Mouse (Mus musculus) midbrain, embryonic 10.5 days (tissue): ENCODE data around the gene Gm32742. TPM values are rescaled to one million over a fixed set of nuclear protein-coding genes. Genes with fewer than 3 reads are reported as not detected.

Experiments used
- DNase-seq: peaks from one replicate; pipeline ENCODE4 v3.0.0-alpha.2; 2017; ENCODE audit warnings: low spot score
- H3K27ac ChIP-seq: fragments of 300-500 bp; sonication (generic); replicated peaks from 2 replicates; pipeline ENCODE4 v1.5.1; 2016; ENCODE audit warnings: mild to moderate bottlenecking
- H3K27me3 ChIP-seq: fragments of 300-500 bp; sonication (generic); 2 replicates; pipeline ENCODE4 v1.6.1; 2016; ENCODE audit warnings: low read depth, mild to moderate bottlenecking; ENCODE audit not compliant: poor library complexity, severe bottlenecking
- H3K36me3 ChIP-seq: fragments of 300-500 bp; sonication (generic); 2 replicates; pipeline ENCODE4 v1.6.1; 2016; ENCODE audit warnings: mild to moderate bottlenecking, moderate library complexity
- H3K4me1 ChIP-seq: fragments of 300-500 bp; sonication (generic); 2 replicates; pipeline ENCODE4 v1.6.1; 2016
- H3K4me3 ChIP-seq: fragments of 300-500 bp; sonication (generic); 2 replicates; pipeline ENCODE4 v1.5.1; 2016; ENCODE audit warnings: mild to moderate bottlenecking, moderate library complexity
- H3K9me3 ChIP-seq: fragments of 300-500 bp; sonication (generic); replicated peaks from 2 replicates; pipeline ENCODE4 v1.6.1; 2016; ENCODE audit warnings: mild to moderate bottlenecking
- WGBS: fragments of 180-500 bp; shearing (Covaris S2); methylation state at CpG from one replicate; pipeline ENCODE4 v1.1.7; 2016; 5-methylcytosine and 5-hydroxymethylcytosine counted together
- polyA plus RNA-seq: library from polyadenylated mRNA; unstranded; fragments of >200 nt; fragmentation: Nextera tagmentation; extraction: Ambion mirVana; gene quantifications from 2 replicates; pipeline ENCODE4 v1.2.1, GENCODE M21; 2016

Gm32742 gene
- not detected in 2 replicates for polyA plus RNA-seq

DNA sequence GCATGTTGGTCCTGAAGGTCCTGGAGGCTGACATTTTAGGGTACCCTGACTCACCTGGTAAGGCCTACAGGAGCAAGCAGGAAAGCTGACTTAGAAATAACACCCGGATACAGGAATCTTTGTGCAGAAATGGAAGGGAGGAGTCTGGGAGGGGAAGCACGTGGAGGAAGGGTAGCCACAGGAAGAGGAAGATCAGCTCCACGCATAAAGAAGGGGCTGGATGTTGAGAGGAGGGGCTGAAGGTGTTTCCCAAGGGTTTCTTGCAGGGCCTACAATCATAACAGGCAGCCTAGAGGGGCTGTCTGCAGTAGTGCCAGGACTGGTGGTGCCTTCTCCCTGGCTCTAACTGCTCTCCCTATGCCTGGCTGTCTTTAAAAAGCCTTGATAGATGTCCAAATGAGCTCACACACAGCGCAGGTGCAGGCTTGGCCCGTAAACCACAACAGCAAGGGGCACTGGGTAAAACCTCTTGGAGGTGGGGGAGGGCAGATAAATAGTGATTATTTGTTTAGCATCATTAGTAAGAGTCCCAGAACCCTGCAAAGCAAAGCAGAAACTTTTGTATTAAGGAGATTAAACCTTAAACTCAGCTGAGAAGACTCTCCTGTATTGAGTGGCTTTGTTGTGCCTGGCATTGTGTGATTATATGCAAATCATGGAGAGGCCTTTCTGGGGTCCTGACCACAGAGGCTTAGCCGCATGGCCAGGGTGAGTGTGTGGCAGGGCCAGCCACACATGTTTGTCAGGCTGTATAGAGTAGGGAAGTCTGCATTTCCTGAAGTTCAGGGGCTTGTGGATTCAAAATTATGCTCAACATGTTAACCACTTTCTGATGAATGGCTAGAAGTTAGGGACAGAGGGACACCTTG, at the start of gene Gm32742:
Gene Gm32742, minus strand, starts transcription at position 206 of the 869 bp plus-strand sequence.
- no peaks in the 10 kb centered on the region for H3K36me3 ChIP-seq
- no peak within 1 kb of the TSS for H3K4me3 ChIP-seq
- H3K27me3 ChIP-seq = peaks cover 5% of the 10 kb centered on the region; the same call in 1 of the 2 replicates
- WGBS = 54% methylated on average over 6 of the region's 6 CpGs
- H3K4me1 ChIP-seq = peaks cover 7% of the 10 kb centered on the region; the same call in 1 of the 2 replicates
- DNase-seq = no peak
- no peak within 1 kb of the TSS for H3K27ac ChIP-seq
- no peaks in the 10 kb centered on the region for H3K9me3 ChIP-seq

DNA sequence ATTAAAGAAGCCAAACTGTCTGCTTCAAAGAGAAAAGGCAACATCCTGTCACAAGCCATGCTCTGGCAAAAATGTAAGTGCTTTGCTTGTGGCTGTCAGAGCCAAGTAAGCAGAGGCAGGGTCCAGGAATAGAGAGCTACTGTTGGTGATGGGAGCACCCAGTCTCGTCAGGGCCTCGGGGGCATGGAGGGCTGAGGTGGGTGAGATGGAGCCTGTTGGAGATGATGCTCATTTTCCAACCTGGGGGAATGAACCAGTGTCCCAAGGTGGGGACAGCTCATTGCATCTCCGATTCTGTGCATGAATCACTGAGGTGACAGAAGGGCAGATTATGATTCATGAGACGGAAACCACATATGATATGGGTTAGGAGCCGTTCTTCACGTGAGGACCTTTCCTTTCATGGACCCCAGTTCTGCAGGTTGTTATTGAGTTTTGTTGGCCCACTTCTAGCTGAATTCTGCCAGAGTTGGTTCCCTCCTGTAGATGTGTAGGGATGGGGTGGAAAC, 48.5 kb upstream of the Gm32742 start:
- Histone ChIP-seq H3K4me3 (no peak overlapping the region), H3K9me3 (no peaks in the 10 kb centered on the region), H3K36me3 (no peaks in the 10 kb centered on the region), H3K27me3 (no peaks in the 10 kb centered on the region), H3K4me1 (no peaks in the 10 kb centered on the region), H3K27ac (no peak overlapping the region)
- DNase-seq = no peak
- WGBS = 93% methylated on average over 6 of the region's 6 CpGs

DNA sequence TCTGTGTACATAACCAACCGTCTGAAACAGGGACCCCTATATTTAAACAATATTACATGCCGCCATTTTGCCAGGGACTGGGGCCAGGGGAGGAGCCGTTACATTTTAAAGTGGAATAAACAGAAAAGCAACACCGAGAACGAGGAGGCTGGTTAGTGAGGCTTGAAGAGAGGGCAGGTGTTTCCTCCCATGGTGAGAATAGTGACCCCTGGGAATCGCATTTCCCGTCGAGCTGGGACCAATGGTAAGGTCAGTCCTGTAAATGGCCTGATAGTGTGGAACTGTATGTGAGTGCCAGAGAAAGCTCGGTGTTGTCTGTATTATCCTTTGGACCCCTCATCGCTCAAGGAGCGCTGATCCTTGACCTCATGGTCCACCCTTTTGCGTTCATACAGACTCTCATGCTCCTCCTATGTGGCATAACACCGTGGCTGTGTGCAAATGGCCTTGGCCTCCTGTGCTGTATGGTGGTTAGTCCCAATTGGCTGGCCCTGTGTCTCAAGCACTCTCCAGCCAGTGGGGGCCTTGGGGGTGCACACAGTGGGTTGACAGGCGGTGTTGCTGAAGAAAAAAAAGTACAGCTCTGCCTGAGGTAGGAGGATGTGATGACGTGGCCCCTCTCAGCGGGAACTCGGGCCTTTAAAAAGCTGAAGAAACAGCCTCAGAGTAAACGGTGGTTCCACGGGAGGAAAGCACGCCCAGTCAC, 47.9 kb upstream of the Gm32742 start, which contains the start of gene Pou2af1:
Gene Pou2af1, plus strand, starts transcription at position 686 of the 706 bp plus-strand sequence.
- 82% methylated on average over 20 of the region's 20 CpGs for WGBS
- Histone ChIP-seq H3K27me3 (no peaks in the 10 kb centered on the region), H3K4me3 (no peak within 1 kb of the TSS), H3K36me3 (no peaks in the 10 kb centered on the region), H3K4me1 (no peaks in the 10 kb centered on the region), H3K27ac (no peak within 1 kb of the TSS), H3K9me3 (no peaks in the 10 kb centered on the region)
- DNase-seq = no peak

DNA sequence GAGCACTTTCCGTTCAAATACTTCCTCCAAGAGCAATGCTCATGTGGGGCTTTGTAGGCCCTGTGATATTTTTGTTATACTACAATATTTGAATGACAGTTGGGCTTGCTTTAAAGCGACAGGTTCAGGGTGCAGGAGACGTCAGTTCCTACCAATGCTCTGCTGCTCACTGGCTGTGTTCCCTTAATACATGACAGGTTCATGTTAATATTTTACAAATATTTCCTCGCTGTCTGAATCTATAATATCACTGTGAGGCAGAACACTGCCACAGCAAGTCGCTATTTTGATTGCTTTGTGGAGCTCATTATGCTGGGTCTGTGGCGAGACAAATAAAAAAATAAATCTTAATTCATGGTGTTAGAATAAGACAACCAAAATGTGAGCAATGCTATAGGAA, 45.9 kb upstream of the Gm32742 start:
- Histone ChIP-seq H3K27ac (no peak overlapping the region), H3K27me3 (no peaks in the 10 kb centered on the region), H3K4me3 (no peak overlapping the region), H3K36me3 (no peaks in the 10 kb centered on the region), H3K4me1 (no peaks in the 10 kb centered on the region), H3K9me3 (no peaks in the 10 kb centered on the region)
- no peak for DNase-seq
- 87% methylated on average over 6 of the region's 6 CpGs for WGBS

DNA sequence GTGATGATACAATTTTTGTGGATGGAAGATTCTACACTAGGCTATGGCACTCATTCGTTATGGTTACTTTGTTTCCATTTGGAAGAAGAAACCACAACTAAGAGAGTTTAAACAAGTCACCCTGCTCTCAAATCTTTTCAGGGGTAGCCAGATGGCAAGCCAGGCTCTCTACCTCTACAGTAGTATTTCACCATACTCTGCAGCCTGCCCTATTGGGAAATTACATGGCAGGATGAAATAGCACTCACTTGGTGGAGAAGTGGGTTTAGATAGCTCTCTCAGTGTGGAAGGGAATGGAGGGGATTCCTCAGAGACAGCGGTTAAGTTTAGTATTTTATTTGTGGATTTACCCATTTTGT, 43.6 kb upstream of the Gm32742 start:
- no peaks in the 10 kb centered on the region for H3K36me3 ChIP-seq
- no peak overlapping the region for H3K4me3 ChIP-seq
- WGBS = 88% methylated on average over 2 of the region's 2 CpGs
- H3K27ac ChIP-seq = no peak overlapping the region
- DNase-seq = no peak
- H3K9me3 ChIP-seq = no peaks in the 10 kb centered on the region
- H3K4me1 ChIP-seq = no peaks in the 10 kb centered on the region
- H3K27me3 ChIP-seq = no peaks in the 10 kb centered on the region

DNA sequence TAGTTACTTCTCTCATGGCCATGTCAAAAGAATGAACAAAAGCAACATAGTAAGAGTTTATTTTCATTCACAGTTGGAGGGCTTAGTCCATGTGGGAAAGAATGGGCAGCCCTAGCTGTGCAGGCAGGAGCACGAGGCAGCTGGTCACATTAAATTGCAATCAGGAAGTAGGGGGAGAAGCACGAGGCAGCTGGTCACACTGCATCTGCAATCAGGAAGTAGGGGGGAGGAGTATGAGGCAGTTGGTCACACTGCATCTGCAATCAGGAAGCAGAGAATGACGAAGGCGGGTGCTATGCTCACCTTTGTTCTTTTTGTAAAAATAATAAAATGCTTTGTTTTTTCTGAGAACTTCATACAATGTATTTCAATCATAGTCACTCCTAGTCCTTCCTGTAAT, 29.5 kb upstream of the Gm32742 start:
- no peaks in the 10 kb centered on the region for H3K9me3 ChIP-seq

DNA sequence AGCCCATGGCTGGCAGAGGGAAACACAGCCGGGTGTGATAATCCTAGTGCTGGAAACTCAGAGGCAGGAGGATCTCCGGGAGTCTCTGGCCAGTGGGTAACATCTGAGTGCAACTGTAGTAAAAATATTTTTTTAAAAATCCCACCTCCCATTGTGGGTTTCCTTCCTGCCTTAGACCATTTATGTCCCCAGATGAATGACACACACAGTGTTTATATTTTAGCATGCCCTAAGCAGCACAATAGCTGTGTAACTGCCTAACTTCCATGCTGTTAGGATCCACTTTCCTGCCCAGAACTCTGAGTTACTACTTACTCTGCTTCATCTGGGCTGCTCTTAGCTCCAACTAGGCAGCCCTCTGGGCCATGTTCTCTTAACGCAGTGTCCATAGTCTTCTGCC, 25.3 kb upstream of the Gm32742 start:
- H3K36me3 ChIP-seq = no peaks in the 10 kb centered on the region
- no peak for DNase-seq
- no peak overlapping the region for H3K27ac ChIP-seq

More for the DNA sequence above, 29.5 kb upstream of the Gm32742 start:
- H3K36me3 ChIP-seq = no peaks in the 10 kb centered on the region
- DNase-seq = no peak
- whole genome bisulfite sequencing = 77% methylated on average over 4 of the region's 4 CpGs
- H3K4me3 ChIP-seq = no peak overlapping the region
- H3K27me3 ChIP-seq = no peaks in the 10 kb centered on the region
- H3K27ac ChIP-seq = no peak overlapping the region
- H3K4me1 ChIP-seq = no peaks in the 10 kb centered on the region

DNA sequence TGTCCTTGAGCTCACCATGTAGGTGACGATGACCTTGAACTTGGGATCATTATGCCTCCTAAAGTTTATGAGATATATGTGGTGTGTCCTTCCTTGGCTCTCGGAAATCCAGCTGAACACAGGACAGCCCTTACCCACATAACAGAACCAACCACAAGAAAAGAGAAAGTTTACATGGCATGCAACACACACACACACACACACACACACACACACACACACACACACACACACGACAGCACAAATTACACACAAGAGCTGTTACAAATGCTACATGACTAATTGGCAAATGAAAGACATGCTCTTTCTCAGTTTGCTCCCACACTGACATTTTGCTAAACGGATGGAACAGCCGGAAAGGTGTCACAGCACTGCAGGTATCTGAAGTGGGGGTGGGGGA, 20.6 kb upstream of the Gm32742 start:
- no peaks in the 10 kb centered on the region for H3K36me3 ChIP-seq
- H3K9me3 ChIP-seq = no peaks in the 10 kb centered on the region
- H3K4me1 ChIP-seq = no peaks in the 10 kb centered on the region
- 88% methylated on average over 5 of the region's 5 CpGs for WGBS
- no peak for DNase-seq
- H3K27ac ChIP-seq = no peak overlapping the region
- H3K4me3 ChIP-seq = no peak overlapping the region
- no peaks in the 10 kb centered on the region for H3K27me3 ChIP-seq

More for the DNA sequence above, 25.3 kb upstream of the Gm32742 start:
- Histone ChIP-seq H3K4me3 (no peak overlapping the region), H3K4me1 (no peaks in the 10 kb centered on the region), H3K27me3 (no peaks in the 10 kb centered on the region), H3K9me3 (no peaks in the 10 kb centered on the region)
- 80% methylated on average over 3 of the region's 3 CpGs for WGBS

DNA sequence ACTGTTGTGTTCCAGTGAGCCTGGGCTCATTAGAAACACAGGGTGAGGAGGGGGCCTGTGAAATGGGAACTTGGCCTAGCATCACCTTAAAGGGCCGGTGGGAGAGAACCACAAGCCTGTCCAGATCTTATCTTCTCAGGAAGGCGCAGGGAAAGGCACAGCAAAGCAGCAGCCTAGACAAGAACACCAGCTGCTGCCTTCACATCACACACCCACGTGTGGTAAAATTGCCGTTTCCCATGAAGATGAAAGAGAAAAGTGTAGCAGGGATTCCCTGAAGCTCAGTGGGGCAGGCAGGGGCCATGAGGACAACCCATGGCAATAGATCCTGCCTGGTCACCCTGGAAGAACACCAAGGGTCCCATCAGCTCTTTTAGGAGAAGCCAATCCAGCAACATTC, 20.1 kb upstream of the Gm32742 start:
- Histone ChIP-seq H3K9me3 (no peaks in the 10 kb centered on the region), H3K4me3 (no peak overlapping the region), H3K27ac (no peak overlapping the region), H3K36me3 (no peaks in the 10 kb centered on the region), H3K27me3 (no peaks in the 10 kb centered on the region), H3K4me1 (no peaks in the 10 kb centered on the region)
- 82% methylated on average over 4 of the region's 4 CpGs for WGBS
- no peak for DNase-seq

DNA sequence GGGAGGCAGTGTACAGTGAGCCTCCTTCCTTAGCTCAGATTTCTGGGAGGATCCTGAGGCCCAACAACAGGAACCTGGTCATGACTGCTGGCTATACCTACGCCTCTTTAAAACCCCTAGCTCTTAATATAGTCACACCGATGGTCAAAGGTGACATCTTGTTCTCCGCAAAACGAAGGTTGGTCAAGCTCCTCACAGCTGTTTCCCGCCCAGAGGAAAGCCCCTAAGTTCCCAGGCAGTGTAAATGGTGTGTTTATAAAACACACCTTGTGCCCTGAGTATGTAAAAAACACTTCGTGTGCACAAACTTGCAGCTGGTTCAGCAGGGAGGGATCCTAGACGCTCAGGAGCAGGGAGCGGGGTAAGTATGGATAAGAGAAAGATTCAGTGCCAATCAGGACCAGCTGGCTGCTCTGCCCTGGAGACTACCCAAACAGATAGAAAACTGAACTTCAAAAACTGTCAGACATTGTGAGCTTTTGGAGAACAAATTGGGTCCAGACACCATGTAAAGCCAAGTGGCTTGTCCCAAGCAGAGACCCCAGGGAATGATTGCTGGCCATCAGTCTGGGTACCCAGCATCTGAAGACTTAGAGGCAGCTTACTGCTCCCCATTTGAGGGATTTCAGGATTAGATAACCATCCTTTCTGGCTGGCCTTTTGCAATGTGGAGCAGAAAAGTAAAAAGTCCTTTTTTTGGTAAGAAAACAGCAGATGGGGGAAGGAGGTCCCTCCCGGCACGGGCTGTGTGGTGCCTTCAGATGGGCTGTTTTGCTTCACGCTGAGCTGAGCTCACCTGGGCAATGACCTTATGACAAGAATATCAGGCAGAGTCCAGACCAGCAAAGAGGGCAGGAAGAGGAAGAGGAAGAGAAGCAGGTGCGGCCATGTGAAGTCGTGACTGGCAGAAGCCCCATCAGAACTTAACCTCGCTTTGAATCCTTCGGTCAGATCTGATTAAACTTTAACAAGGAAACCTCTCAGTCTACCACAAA, 17.7 kb upstream of the Gm32742 start:
- DNase-seq = no peak
- no peak overlapping the region for H3K27ac ChIP-seq
- no peaks in the 10 kb centered on the region for H3K36me3 ChIP-seq
- no peaks in the 10 kb centered on the region for H3K27me3 ChIP-seq
- no peaks in the 10 kb centered on the region for H3K4me1 ChIP-seq
- H3K4me3 ChIP-seq = no peak overlapping the region
- WGBS = 87% methylated on average over 15 of the region's 15 CpGs
- H3K9me3 ChIP-seq = no peaks in the 10 kb centered on the region

DNA sequence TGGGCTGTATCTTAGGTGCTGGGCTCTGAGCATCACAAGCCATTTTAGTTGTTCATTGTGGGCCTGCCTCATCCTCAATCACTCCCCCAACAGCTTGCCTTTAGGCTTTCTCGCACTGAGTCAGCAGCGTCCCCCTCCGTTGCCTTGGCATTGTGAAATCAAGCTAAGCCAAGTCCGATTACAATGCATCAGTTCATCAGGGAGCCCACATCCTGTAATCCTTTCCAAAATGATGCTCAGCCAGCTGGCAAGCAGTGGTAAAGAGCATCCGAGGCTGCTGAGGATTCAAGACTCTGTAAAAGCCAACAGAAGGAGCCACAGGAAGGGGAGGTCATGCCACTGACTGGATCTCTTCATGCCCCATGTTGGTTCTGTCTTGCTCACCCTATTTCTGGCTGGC, 15.3 kb upstream of the Gm32742 start:
- Histone ChIP-seq H3K4me1 (no peaks in the 10 kb centered on the region), H3K36me3 (no peaks in the 10 kb centered on the region), H3K27ac (no peak overlapping the region), H3K27me3 (no peaks in the 10 kb centered on the region), H3K9me3 (no peaks in the 10 kb centered on the region), H3K4me3 (no peak overlapping the region)
- DNase-seq = no peak
- 72% methylated on average over 5 of the region's 5 CpGs for WGBS

DNA sequence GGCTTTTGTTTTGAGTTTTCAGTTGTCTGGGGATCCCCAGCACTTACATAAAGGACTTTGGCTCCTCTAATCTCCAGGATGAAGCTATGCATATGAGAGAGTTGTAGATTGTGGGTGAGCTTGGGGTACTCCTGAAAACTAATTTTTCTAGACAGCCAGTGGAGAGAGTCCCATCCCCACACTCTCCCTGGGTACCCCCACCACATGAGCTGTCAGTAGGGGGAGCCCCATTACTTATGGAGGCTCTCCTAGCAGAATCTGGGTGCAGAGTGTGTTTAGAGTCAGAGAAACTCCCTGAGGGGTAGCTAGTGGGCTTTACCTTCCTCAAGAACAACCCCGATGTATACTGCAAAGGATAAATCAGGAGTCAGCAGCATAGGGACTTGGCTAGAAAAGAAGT, 13.0 kb upstream of the Gm32742 start:
- H3K36me3 ChIP-seq = no peaks in the 10 kb centered on the region
- no peak for DNase-seq
- H3K27me3 ChIP-seq = no peaks in the 10 kb centered on the region
- no peak overlapping the region for H3K27ac ChIP-seq
- H3K4me1 ChIP-seq = no peaks in the 10 kb centered on the region
- no peak overlapping the region for H3K4me3 ChIP-seq
- WGBS = 98% methylated on average over 1 of the region's 1 CpGs
- no peaks in the 10 kb centered on the region for H3K9me3 ChIP-seq
